Mouse (Mus musculus) lung, embryonic 16.5 days (tissue): ENCODE measurements around the gene Gm38100. TPM values are rescaled to one million over a fixed set of nuclear protein-coding genes. Genes with fewer than 3 reads are reported as not detected.

ENCODE experiments used
- ATAC-seq: fragments of 200-750 bp; cut with Nextera tagmentation; 2 replicates; pipeline ENCODE4 v1.8.0; 2017; ENCODE audit warnings: low read depth, mild to moderate bottlenecking, moderate library complexity
- H3K27ac ChIP-seq: fragments of 300-500 bp; sonication (generic); 2 replicates; pipeline ENCODE4 v1.5.1; 2014; ENCODE audit warnings: mild to moderate bottlenecking, control low read depth, low read length
- H3K27me3 ChIP-seq: fragments of 300-500 bp; sonication (generic); 2 replicates; pipeline ENCODE4 v1.6.1; 2014; ENCODE audit warnings: low read depth, low read length, mixed read lengths; ENCODE audit not compliant: control insufficient read depth, insufficient read depth
- H3K36me3 ChIP-seq: fragments of 300-500 bp; sonication (generic); 2 replicates; pipeline ENCODE4 v1.6.1; 2014; ENCODE audit warnings: low read length; ENCODE audit not compliant: control insufficient read depth, insufficient read depth
- H3K4me1 ChIP-seq: fragments of 300-500 bp; sonication (generic); replicated peaks from 2 replicates; pipeline ENCODE4 v1.6.1; 2014; ENCODE audit warnings: low read length, mixed read lengths; ENCODE audit not compliant: control insufficient read depth, insufficient read depth
- H3K4me2 ChIP-seq: fragments of 300-500 bp; sonication (generic); 2 replicates; pipeline ENCODE4 v1.6.1; 2014; ENCODE audit warnings: low read depth, low read length, control low read depth
- H3K4me3 ChIP-seq: fragments of 300-500 bp; sonication (generic); 2 replicates; pipeline ENCODE4 v1.5.1; 2014; ENCODE audit warnings: mild to moderate bottlenecking, low read length, control low read depth
- H3K9ac ChIP-seq: fragments of 300-500 bp; sonication (generic); 2 replicates; pipeline ENCODE4 v1.6.1; 2014; ENCODE audit warnings: low read length, control low read depth
- H3K9me3 ChIP-seq: fragments of 300-500 bp; sonication (generic); 2 replicates; pipeline ENCODE4 v1.6.1; 2016; ENCODE audit warnings: low read length; ENCODE audit not compliant: control insufficient read depth
- WGBS: fragments of 180-500 bp; shearing (Covaris S2); extraction: QIAGEN DNeasy Blood & Tissue Kit; methylation state at CpG from one replicate; pipeline ENCODE4 v1.1.7; 2014; 5-methylcytosine and 5-hydroxymethylcytosine counted together
- polyA plus RNA-seq: library from polyadenylated mRNA; unstranded; fragments of >200 nt; fragmentation: Nextera tagmentation; extraction: Ambion mirVana; gene quantifications from 2 replicates; pipeline ENCODE4 v1.2.1, GENCODE M21; 2015

The Gm38100 gene
- polyA plus RNA-seq, 1 experiment from 2014 or later, result not detected

DNA sequence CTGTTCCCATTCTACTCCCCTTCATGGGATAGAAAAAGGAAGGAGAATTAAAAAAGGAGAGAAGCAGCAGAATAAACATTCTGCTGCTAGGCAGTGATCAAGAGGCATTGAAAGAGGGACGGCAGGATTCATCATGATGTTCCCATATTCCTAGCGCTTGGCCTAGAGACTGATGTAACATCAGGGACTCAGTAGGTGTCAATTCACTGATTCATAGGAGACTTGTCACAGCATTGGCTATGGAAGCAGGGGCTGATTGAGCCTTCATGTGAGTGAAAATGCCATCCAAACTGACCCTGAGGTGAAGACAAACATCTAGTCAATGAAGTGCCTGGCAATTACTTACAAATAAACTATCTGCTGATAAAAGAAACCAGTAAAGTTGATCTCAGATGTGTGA lies 30.7 kb downstream of the Gm38100 start:
- 51% methylated on average over 2 of the region's 2 CpGs for WGBS
- Histone ChIP-seq H3K9me3 (no peaks in the 10 kb centered on the region), H3K4me3 (no peak overlapping the region), H3K4me2 (no peak overlapping the region), H3K36me3 (no peaks in the 10 kb centered on the region), H3K4me1 (no peaks in the 10 kb centered on the region), H3K27ac (no peak overlapping the region), H3K27me3 (no peaks in the 10 kb centered on the region), H3K9ac (no peak overlapping the region)
- no peak for ATAC-seq

DNA sequence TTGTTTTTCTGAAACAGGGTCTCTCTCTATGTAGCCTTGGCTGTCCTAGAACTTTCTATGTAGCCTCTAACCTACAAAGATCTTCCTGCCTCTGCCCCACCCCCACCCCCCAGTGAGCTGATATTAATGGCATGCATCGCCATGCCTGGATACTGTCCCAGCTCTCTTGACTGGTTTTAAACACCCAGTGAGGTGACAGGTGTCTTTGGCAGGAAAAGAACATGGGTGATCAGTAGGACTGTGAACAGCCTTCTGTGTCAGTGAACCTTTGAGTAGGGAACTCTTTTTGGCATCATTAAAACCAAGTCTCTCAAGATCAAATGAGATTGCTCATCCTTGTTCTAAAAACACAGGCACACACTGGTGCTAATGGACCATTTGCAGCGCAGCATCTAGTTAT lies 41.7 kb downstream of the Gm38100 start:
- no peaks in the 10 kb centered on the region for H3K36me3 ChIP-seq
- H3K9ac ChIP-seq, result no peak overlapping the region
- no peaks in the 10 kb centered on the region; the same call in 1 of the 2 replicates for H3K9me3 ChIP-seq
- ATAC-seq, result no peak
- 77% methylated on average over 2 of the region's 2 CpGs for WGBS
- H3K4me3 ChIP-seq, result no peak overlapping the region
- H3K27me3 ChIP-seq, result no peaks in the 10 kb centered on the region
- H3K4me2 ChIP-seq, result no peak overlapping the region
- H3K4me1 ChIP-seq, result no peaks in the 10 kb centered on the region
- no peak overlapping the region for H3K27ac ChIP-seq

DNA sequence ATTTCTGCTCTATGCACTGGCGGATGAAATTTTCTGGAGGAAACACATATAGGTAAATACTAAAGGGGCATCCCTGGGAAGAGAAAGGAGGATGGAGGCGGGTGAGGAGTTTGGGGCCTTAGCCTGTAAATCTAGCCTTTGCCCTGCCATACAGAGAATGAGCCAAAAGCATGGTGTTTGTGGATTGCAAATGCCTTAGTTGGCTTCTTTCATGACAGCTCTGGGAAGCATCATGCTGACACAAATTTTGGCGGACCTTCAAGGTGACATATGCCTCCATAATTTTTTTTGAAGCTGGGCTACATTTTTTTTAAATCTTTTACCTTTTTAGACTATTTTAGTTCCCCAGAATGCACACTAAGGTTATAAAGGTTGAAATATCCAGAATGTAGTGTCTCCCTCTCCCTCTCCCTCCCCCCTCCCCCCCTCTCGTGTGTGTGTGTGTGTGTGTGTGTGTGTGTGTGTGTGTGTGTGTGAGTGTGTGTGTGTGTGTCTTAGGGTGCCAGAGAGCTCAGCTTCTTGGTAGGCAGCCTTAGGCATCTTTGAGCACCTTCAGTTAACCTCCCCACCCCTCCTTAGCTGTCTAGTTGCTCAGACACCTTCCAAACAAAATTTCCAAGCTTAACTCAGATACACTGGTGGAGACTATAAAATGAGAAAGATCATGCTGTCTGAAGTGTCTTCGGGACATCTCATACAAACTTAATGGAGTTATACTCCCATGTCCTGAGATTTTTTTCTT lies 47.0 kb downstream of the Gm38100 start:
- Histone ChIP-seq H3K27me3 (no peaks in the 10 kb centered on the region), H3K4me3 (no peak overlapping the region), H3K9me3 (no peaks in the 10 kb centered on the region; the same call in 1 of the 2 replicates), H3K4me1 (no peaks in the 10 kb centered on the region), H3K27ac (no peak overlapping the region), H3K36me3 (no peaks in the 10 kb centered on the region), H3K9ac (no peak overlapping the region), H3K4me2 (no peak overlapping the region)
- ATAC-seq, result no peak
- whole genome bisulfite sequencing, result 68% methylated on average over 5 of the region's 5 CpGs

DNA sequence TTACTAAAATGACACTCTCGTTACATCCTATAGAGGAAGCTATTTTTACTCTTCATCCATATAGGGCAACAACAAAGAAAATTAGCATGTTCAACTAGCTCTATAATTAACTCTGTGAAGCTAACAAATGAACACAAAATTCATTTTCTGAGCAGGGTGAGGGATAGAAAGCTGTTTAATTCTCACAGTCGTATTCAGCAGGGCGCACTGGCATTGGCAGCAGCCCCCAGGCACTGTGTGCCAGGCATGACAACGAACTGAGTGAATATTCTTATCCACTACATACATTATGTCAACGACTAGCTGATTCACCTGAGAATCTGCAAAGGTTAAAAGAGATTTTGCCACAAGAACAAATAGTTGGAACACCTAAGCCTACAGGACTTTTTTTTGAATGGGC lies 50.6 kb downstream of the Gm38100 start:
- no peaks in the 10 kb centered on the region for H3K36me3 ChIP-seq
- WGBS, result 80% methylated on average over 5 of the region's 5 CpGs
- H3K9ac ChIP-seq, result no peak overlapping the region
- H3K27me3 ChIP-seq, result no peaks in the 10 kb centered on the region
- no peaks in the 10 kb centered on the region; the same call in 1 of the 2 replicates for H3K9me3 ChIP-seq
- no peak overlapping the region for H3K4me2 ChIP-seq
- no peaks in the 10 kb centered on the region for H3K4me1 ChIP-seq
- no peak for ATAC-seq
- H3K4me3 ChIP-seq, result no peak overlapping the region
- H3K27ac ChIP-seq, result no peak overlapping the region

Other genes with a start within 250 kb of the Gm38100 start
- gene Opn3, start 227.6 kb upstream of the Gm38100 start, polyA plus RNA-seq, result 4.5 and 5.4 TPM in 2 replicates
- gene Chml, start 227.4 kb upstream of the Gm38100 start, polyA plus RNA-seq, result 2.6 TPM in 2 replicates
- not detected in 2 replicates for gene Wdr64, start 221.7 kb upstream of the Gm38100 start, polyA plus RNA-seq
- gene Exo1, start 39.7 kb upstream of the Gm38100 start, polyA plus RNA-seq, result 61.9 and 73.3 TPM in 2 replicates
- 0.45 and 1.1 TPM in 2 replicates for gene Rbm8a2, start 58.8 kb downstream of the Gm38100 start, polyA plus RNA-seq